ENCODE assay signal across 8 mouse cellular contexts in the genomic region with DNA sequence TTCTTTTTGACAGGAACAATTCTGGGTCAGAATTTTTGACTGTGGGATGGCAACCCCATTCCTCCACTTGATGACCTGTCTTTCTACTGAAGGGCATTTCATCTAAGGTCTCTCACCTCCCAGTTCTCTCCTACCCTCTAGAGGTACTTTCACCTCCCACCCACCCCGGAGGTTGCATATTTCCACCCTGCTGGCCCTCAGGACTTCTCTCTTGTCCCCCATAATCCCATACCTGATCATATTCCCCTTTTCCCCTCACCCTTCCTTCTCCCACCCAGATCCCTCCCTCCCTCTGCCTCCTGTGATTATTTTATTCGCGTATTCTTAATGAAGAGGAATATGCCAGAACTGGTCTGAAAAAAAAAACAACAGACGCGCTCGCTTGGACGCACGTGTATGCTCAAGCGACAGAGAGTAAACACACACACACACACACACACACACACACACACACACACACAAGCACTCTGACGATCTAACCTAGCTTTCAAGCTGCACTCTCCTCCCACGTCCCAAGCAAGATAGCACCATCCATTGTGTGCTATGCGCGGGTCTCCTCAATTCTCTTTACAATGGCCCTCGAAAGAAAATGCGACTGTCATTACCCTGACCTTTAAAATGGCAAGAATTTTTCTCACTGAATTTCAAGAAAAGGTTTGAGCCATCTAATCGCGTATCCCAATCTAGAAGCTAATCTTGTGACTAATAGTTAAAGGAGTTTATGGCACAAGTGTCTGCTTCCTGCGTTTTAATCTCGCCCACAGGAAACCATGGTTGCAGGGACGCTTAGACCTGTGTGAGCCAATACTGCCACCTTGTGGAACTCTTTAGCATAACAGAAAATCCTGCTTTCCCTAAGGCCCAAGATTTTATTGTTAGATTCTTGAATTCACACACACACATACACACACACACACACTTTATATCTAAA.
DNase-seq lines count a peak whose midpoint lies in the region; ATAC-seq and TF ChIP-seq lines count a peak whose summit lies in the region.

No protein-coding gene starts in this region.

- ATAC-seq in G1E (ENCODE audit: extremely low read depth, insufficient number of reproducible peaks, low FRiP score, poor library complexity, severe bottlenecking): peak; percentile 54; the same call in 1 of the 2 replicates
- no peak for ATAC-seq in liver, embryonic 14.5 days (ENCODE audit: insufficient read depth)
- peak; percentile 89 for ATAC-seq in neural tube, embryonic 13.5 days (ENCODE audit: low read depth)
- ATAC-seq in monocyte, adult 5-6 weeks (replicated peaks; ENCODE audit: insufficient number of reproducible peaks, low FRiP score, low TSS enrichment, poor library complexity, severe bottlenecking): no peak

- DNase-seq in G1E (ENCODE audit: low spot score): peak; percentile 3
- DNase-seq in brain, embryonic 14.5 days (ENCODE audit: low read depth): peak; percentile 95
- peak; percentile 33 to 38 for DNase-seq in heart, postnatal 36 days
- peak; percentile 39 for DNase-seq in large intestine, adult 2 months (ENCODE audit: low read depth, low spot score)
- peak; percentile 6 to 14 (median 13) for DNase-seq in liver, embryonic 14.5 days (ENCODE audit: low read depth in 3 of 3, low spot score in 3 of 3)

- 10% methylated on average over 20 of the region's 20 CpGs for WGBS in large intestine, adult 2 months
- 19% methylated on average over 20 of the region's 20 CpGs for WGBS in liver, embryonic 14.5 days (ENCODE audit: insufficient replicate concordance)
- WGBS in neural tube, embryonic 13.5 days: 10% methylated on average over 20 of the region's 20 CpGs

- H3K9me3 ChIP-seq in G1E (replicated peaks): no peaks in the 10 kb centered on the region
- no peaks in the 10 kb centered on the region for H3K9me3 ChIP-seq in liver, embryonic 14.5 days (ENCODE audit: control insufficient read depth, low read length)
- H3K9me3 ChIP-seq in neural tube, embryonic 13.5 days: no peaks in the 10 kb centered on the region

- no peaks in the 10 kb centered on the region for H3K4me1 ChIP-seq in G1E (ENCODE audit: insufficient read depth, low read depth, low read length)
- H3K4me1 ChIP-seq in embryonic fibroblast, embryonic 13.5 days (ENCODE audit: control insufficient read depth, insufficient read depth, low read length): no peaks in the 10 kb centered on the region
- H3K4me1 ChIP-seq in liver, embryonic 14.5 days (replicated peaks; ENCODE audit: control insufficient read depth in 2 of 2, insufficient read depth in 2 of 2, low read length in 1 of 2): no peaks in the 10 kb centered on the region
- peaks cover 17% of the 10 kb centered on the region; the same call in 1 of the 2 replicates for H3K4me1 ChIP-seq in neural tube, embryonic 13.5 days (replicated peaks)

- H3K36me3 ChIP-seq in G1E (replicated peaks): no peaks in the 10 kb centered on the region
- H3K36me3 ChIP-seq in liver, embryonic 14.5 days (replicated peaks; ENCODE audit: control insufficient read depth, insufficient read depth, low read depth): no peaks in the 10 kb centered on the region
- no peaks in the 10 kb centered on the region for H3K36me3 ChIP-seq in neural tube, embryonic 13.5 days

- peak; percentile 47 for TF ChIP-seq CTCF in G1E (IDR thresholded peaks at IDR 0.05; ENCODE audit: low read depth, low read length)
- TF ChIP-seq CTCF in brain, embryonic 14.5 days (IDR thresholded peaks at IDR 0.05; ENCODE audit: borderline replicate concordance, extremely low read depth, insufficient read depth, insufficient read length): peak; percentile 88
- peak; percentile 60 for TF ChIP-seq CTCF in embryonic fibroblast, embryonic 13.5 days (IDR thresholded peaks at IDR 0.05; ENCODE audit: borderline replicate concordance, insufficient read depth, low read length)
- peak; percentile 73 for TF ChIP-seq CTCF in liver, embryonic 14.5 days (IDR thresholded peaks at IDR 0.05; ENCODE audit: low read depth)

- no peak overlapping the region for H3K9ac ChIP-seq in liver, embryonic 14.5 days (replicated peaks)
- H3K9ac ChIP-seq in neural tube, embryonic 13.5 days: peak overlapping the region; percentile 59

- no peak for TF ChIP-seq EP300 in liver, embryonic 14.5 days (IDR thresholded peaks at IDR 0.05; ENCODE audit: low read depth)

- intact Hi-C loops in heart, postnatal 36 days (cut with DNase I): loop anchor here (2.0 kb wide), 1 partner anchor 337 kb away; no protein-coding TSS in a partner anchor

- no peaks in the 10 kb centered on the region for H3K27me3 ChIP-seq in G1E (ENCODE audit: insufficient read depth, low read length)
- no peaks in the 10 kb centered on the region for H3K27me3 ChIP-seq in liver, embryonic 14.5 days (ENCODE audit: control insufficient read depth, insufficient read depth, low read length)
- H3K27me3 ChIP-seq in neural tube, embryonic 13.5 days: no peaks in the 10 kb centered on the region

- H3K4me3 ChIP-seq in G1E (ENCODE audit: low read depth, low read length): no peak overlapping the region
- H3K4me3 ChIP-seq in embryonic fibroblast, embryonic 13.5 days (ENCODE audit: insufficient read depth, low read length): peak overlapping the region; percentile 16; the same call in 1 of the 2 replicates
- no peak overlapping the region for H3K4me3 ChIP-seq in liver, embryonic 14.5 days (ENCODE audit: insufficient read depth in 1 of 2, low read depth in 2 of 2, low read length in 2 of 2)
- H3K4me3 ChIP-seq in neural tube, embryonic 13.5 days: peak overlapping the region; percentile 38

- peak overlapping the region; percentile 43 for H3K4me2 ChIP-seq in liver, embryonic 14.5 days (ENCODE audit: low read depth)
- peak overlapping the region; percentile 58 for H3K4me2 ChIP-seq in neural tube, embryonic 13.5 days

- TF ChIP-seq POLR2A in brain, embryonic 14.5 days (IDR thresholded peaks at IDR 0.05; ENCODE audit: borderline replicate concordance, extremely low read depth, insufficient read depth, insufficient read length, poor library complexity, severe bottlenecking): no peak
- TF ChIP-seq POLR2A in embryonic fibroblast, embryonic 13.5 days (IDR thresholded peaks at IDR 0.05; ENCODE audit: low read depth, low read length): no peak

- no peak overlapping the region for H3K27ac ChIP-seq in embryonic fibroblast, embryonic 13.5 days (ENCODE audit: insufficient read depth, low read length)
- H3K27ac ChIP-seq in liver, embryonic 14.5 days: no peak overlapping the region
- H3K27ac ChIP-seq in neural tube, embryonic 13.5 days (replicated peaks): peak overlapping the region; percentile 46

Comparison
In these comparisons a context has a peak if more than half of its experiments do, and no peak if none do; other contexts are left out.
1. ATAC-seq: peak in G1E (single experiment) and neural tube, embryonic 13.5 days (single experiment); none in liver, embryonic 14.5 days (single experiment) and monocyte, adult 5-6 weeks (single experiment).
2. DNase-seq: peak in every context shown above with its lines; median percentile 95 in brain, embryonic 14.5 days; 39 in large intestine, adult 2 months; 36 in heart, postnatal 36 days; 13 in liver, embryonic 14.5 days; 3 in G1E.
3. H3K4me3 ChIP-seq: peak in embryonic fibroblast, embryonic 13.5 days (single experiment) and neural tube, embryonic 13.5 days (single experiment); none in G1E (single experiment) and liver, embryonic 14.5 days (0 of 2).
4. Peak in every context shown above with its lines, with median percentiles within 50 percentile points of each other: CTCF ChIP-seq.